Mouse (Mus musculus) embryo, embryonic 9.5 days (tissue): Measurements from ENCODE around the gene Coq7.

Source experiments
- DNase-seq: peaks from one replicate; pipeline ENCODE4 v3.0.0-alpha.2; 2017; ENCODE audit errors: extremely low spot score

Coq7 gene

GRCm38 (mm10) chr7:118461400-118462136, 71.6 kb downstream of the Coq7 start:
- no peak for DNase-seq
